Mouse (Mus musculus): ENCODE measurements around the gene Trim44.

Gene Trim44

GRCm38 (mm10) chr2:102277946-102278345 is 129.7 kb downstream of the Trim44 start:
- DNase-seq = no peak

- DNase-seq = no peak
Measured at GRCm38 (mm10) chr2:102273280-102273679, 134.3 kb downstream of the Trim44 start.

GRCm38 (mm10) chr2:102267582-102268339 is 139.9 kb downstream of the Trim44 start:
- no peak for DNase-seq

GRCm38 (mm10) chr2:102266911-102267310 is 140.7 kb downstream of the Trim44 start:
- DNase-seq = no peak

- peak; percentile 22 to 29 for DNase-seq
Measured at GRCm38 (mm10) chr2:102259139-102259538, 148.5 kb downstream of the Trim44 start.

- DNase-seq = peak in 1 of 2 experiments; percentile 6
Measured at GRCm38 (mm10) chr2:102258682-102259081, 148.9 kb downstream of the Trim44 start.

GRCm38 (mm10) chr2:102257964-102258605 is 149.5 kb downstream of the Trim44 start:
- DNase-seq = peak; percentile 5 to 26

GRCm38 (mm10) chr2:102256591-102257335 is 150.9 kb downstream of the Trim44 start:
- no peak for DNase-seq

GRCm38 (mm10) chr2:102256100-102256499 is 151.5 kb downstream of the Trim44 start:
- DNase-seq = no peak

GRCm38 (mm10) chr2:102253204-102253603 is 154.4 kb downstream of the Trim44 start:
- DNase-seq = no peak

- peak; percentile 9 to 16 for DNase-seq
Measured at GRCm38 (mm10) chr2:102252651-102253050, 155.0 kb downstream of the Trim44 start.
